Mouse (Mus musculus): Measurements from ENCODE around the gene Acot8. TPM values are rescaled to one million over a fixed set of nuclear protein-coding genes. Genes with fewer than 3 reads are reported as not detected.

Acot8 gene
- polyA plus RNA-seq, 1 experiment from 2014 or later, result 18.9 TPM

DNA sequence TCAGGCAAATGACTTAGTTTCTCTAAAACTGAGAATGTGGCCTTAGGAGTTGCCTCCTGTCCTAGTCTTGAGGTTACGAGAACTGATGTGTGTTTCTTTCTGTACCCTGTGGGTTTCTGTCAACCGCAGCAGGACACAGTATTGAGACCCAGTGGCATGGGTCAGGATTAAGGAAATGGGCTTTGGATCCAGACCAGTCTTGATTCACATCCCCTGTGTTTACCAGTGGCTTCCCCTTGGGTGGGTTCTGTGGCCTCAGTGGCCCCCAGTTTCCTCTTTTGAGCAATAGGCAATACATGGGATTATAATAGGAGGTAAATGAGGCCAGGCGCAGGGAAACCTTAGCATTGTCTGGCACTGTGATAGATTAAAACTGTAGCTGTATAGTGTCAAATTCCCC lies 17.6 kb downstream of the Acot8 start:
- ATAC-seq, result no peak
- TF ChIP-seq CTCF (IDR thresholded peaks at IDR 0.05) (no peak), EP300 (IDR thresholded peaks at IDR 0.05) (no peak)
- peak overlapping the region; percentile 89 for H3K4me2 ChIP-seq (replicated peaks; ENCODE audit: low read depth, low read length)
- peaks cover 6% of the 10 kb centered on the region; the same call in 1 of the 2 replicates for H3K36me3 ChIP-seq (ENCODE audit: insufficient read depth, low read length)
- H3K4me1 ChIP-seq (ENCODE audit: insufficient read depth, low read depth, low read length), result 0 out of 2 replicates have a peak, but pooled peaks cover 8% of the 10 kb centered on the region
- H3K27ac ChIP-seq (ENCODE audit: low read length), result peak overlapping the region; percentile 20; the same call in 1 of the 2 replicates
- no peaks in the 10 kb centered on the region for H3K27me3 ChIP-seq (replicated peaks; ENCODE audit: insufficient read depth, low read length)
- H3K9ac ChIP-seq (replicated peaks; ENCODE audit: low read depth), result no peak overlapping the region
- no peaks in the 10 kb centered on the region for H3K9me3 ChIP-seq (ENCODE audit: low read length)
- H3K4me3 ChIP-seq (ENCODE audit: low read depth, low read length), result no peak overlapping the region
- DNase-seq (ENCODE audit: low spot score), result no peak
- WGBS, result 70% methylated on average over 3 of the region's 3 CpGs

DNA sequence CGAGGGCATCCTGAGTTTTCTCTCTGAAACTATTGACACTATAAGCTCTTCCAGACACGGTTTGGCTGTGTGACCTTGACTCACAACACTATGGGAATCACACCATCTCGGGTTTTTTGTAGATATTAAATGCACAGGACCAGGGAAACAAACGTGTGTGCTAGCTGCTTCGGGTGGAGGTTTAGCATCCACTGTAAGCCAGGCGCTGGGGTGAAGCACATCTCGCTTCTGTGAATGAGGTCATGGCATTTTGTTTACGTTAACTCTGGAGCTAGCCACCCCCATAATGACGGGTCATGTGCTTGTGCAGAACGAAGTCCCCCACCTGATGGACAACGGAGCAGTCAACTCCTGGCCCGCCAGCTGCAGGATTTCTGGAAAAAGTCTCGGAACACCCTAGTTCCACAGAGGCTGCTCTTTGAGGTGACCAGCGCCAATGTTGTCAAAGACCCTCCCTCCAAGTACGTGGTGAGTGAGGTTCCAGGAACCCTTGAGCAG lies 18.2 kb downstream of the Acot8 start:
- 0 out of 2 replicates have a peak, but pooled peaks cover 8% of the 10 kb centered on the region for H3K4me1 ChIP-seq (ENCODE audit: insufficient read depth, low read depth, low read length)
- no peak for TF ChIP-seq EP300 (IDR thresholded peaks at IDR 0.05)
- TF ChIP-seq CTCF (IDR thresholded peaks at IDR 0.05), result no peak
- peak overlapping the region; percentile 96 for H3K27ac ChIP-seq (ENCODE audit: low read length)
- H3K9me3 ChIP-seq (ENCODE audit: low read length), result no peaks in the 10 kb centered on the region
- ATAC-seq, result peak; percentile 32
- H3K4me3 ChIP-seq (ENCODE audit: low read depth, low read length), result peak overlapping the region; percentile 71
- peak overlapping the region; percentile 89 for H3K4me2 ChIP-seq (replicated peaks; ENCODE audit: low read depth, low read length)
- H3K27me3 ChIP-seq (replicated peaks; ENCODE audit: insufficient read depth, low read length), result no peaks in the 10 kb centered on the region
- no peaks in the 10 kb centered on the region for H3K36me3 ChIP-seq (ENCODE audit: insufficient read depth, low read length)
- WGBS, result 5% methylated on average over 15 of the region's 15 CpGs
- peak; percentile 80 for DNase-seq (ENCODE audit: low spot score)
- peak overlapping the region; percentile 70 for H3K9ac ChIP-seq (replicated peaks; ENCODE audit: low read depth)

DNA sequence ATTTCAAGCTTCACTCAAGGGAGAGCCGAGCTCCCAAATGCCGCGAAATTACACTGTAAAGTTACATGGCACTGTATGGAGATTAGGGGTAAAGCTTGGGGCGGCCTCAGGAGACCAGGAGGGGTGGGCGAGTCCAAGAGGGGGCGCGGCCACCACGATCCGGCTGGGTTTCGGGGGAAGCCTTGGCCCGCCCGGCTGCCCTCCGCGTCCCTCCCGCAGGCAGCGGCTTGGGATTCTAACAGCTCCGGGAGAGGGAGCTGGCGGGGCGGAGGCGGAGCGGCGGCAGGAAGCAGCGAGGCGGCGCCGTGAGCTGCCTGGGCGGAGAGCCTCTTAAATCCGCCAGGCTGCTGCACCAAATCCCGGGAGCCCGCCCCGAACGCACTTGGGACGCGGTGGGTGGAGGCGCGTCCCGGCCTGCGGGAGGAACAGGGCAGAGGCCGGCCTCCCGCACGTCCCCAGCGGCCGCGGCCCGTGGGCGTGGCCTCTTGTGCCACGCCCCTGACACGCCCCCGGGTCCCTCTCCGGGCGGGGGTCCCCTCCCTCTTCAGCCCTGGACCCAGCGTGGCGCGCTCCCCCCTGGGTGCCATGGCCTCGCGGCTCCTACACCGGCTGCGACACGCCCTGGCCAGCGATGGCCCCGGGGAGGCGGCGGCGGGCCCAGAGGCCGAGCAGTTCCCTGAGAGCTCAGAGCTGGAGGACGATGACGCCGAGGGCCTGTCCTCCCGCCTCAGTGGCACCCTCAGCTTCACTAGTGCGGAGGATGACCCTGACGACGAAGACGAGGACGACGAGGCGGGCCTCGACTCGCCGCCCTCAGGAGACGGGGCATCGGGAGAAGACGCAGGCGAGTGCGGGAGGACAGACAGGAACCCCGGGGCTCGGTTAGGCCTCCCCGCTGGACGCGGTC lies 18.9 kb downstream of the Acot8 start, which contains the start of gene Snx21:
Snx21 (plus strand) TSS at position 343 of the 907 bp plus-strand sequence.
- TF ChIP-seq EP300 (IDR thresholded peaks at IDR 0.05), result no peak
- peak; percentile 69 for TF ChIP-seq CTCF (IDR thresholded peaks at IDR 0.05)
- no peaks in the 10 kb centered on the region for H3K36me3 ChIP-seq (ENCODE audit: insufficient read depth, low read length)
- no peaks in the 10 kb centered on the region for H3K9me3 ChIP-seq (ENCODE audit: low read length)
- H3K4me2 ChIP-seq (replicated peaks; ENCODE audit: low read depth, low read length), result peak within 1 kb of the TSS; percentile 89
- 0 out of 2 replicates have a peak, but pooled peaks cover 8% of the 10 kb centered on the region for H3K4me1 ChIP-seq (ENCODE audit: insufficient read depth, low read depth, low read length)
- no peaks in the 10 kb centered on the region for H3K27me3 ChIP-seq (replicated peaks; ENCODE audit: insufficient read depth, low read length)
- WGBS, result under 1% methylated on average over 59 of the region's 89 CpGs
- DNase-seq (ENCODE audit: low spot score) (peak; percentile 95), ATAC-seq (peak; percentile 94)
- H3K4me3 ChIP-seq (ENCODE audit: low read depth, low read length), result peak within 1 kb of the TSS; percentile 71
- H3K27ac ChIP-seq (ENCODE audit: low read length), result peak within 1 kb of the TSS; percentile 96
- H3K9ac ChIP-seq (replicated peaks; ENCODE audit: low read depth), result peak within 1 kb of the TSS; percentile 70

DNA sequence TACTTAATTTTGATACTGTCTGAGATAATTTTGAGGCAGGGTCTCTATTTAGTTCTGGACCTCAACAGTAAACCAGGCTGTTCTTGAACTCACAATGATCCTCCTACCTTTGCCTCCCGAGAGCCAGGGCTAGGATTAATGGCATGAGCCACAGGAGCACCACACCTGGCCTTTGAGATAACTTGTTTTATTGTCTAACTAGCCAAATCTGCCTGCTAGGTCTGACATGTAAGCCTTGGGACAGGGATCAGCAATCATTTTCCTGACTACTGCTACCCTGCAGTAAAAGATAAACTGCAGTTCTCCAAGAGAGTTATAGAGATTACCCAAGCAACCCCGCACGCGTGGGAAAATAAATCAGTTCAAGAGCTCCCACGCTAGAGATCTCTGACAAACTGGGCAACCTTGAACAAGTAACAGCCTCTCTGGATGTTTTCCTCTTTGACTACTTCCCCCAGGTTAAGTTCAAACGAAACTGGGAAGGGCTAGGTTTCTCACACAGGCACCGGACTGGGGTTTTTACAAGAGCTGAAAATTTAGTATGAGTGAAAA lies 19.7 kb downstream of the Acot8 start:
- Histone ChIP-seq H3K27me3 (replicated peaks; ENCODE audit: insufficient read depth, low read length) (no peaks in the 10 kb centered on the region), H3K9ac (replicated peaks; ENCODE audit: low read depth) (peak overlapping the region; percentile 70; the same call in 1 of the 2 replicates), H3K4me2 (replicated peaks; ENCODE audit: low read depth, low read length) (peak overlapping the region; percentile 89), H3K4me1 (ENCODE audit: insufficient read depth, low read depth, low read length) (0 out of 2 replicates have a peak, but pooled peaks cover 8% of the 10 kb centered on the region), H3K36me3 (ENCODE audit: insufficient read depth, low read length) (no peaks in the 10 kb centered on the region), H3K9me3 (ENCODE audit: low read length) (no peaks in the 10 kb centered on the region), H3K27ac (ENCODE audit: low read length) (peak overlapping the region; percentile 96), H3K4me3 (ENCODE audit: low read depth, low read length) (peak overlapping the region; percentile 71)
- ATAC-seq, result no peak
- WGBS, result 3% methylated on average over 7 of the region's 7 CpGs
- TF ChIP-seq EP300 (IDR thresholded peaks at IDR 0.05) (no peak), CTCF (IDR thresholded peaks at IDR 0.05) (no peak)
- no peak for DNase-seq (ENCODE audit: low spot score)

DNA sequence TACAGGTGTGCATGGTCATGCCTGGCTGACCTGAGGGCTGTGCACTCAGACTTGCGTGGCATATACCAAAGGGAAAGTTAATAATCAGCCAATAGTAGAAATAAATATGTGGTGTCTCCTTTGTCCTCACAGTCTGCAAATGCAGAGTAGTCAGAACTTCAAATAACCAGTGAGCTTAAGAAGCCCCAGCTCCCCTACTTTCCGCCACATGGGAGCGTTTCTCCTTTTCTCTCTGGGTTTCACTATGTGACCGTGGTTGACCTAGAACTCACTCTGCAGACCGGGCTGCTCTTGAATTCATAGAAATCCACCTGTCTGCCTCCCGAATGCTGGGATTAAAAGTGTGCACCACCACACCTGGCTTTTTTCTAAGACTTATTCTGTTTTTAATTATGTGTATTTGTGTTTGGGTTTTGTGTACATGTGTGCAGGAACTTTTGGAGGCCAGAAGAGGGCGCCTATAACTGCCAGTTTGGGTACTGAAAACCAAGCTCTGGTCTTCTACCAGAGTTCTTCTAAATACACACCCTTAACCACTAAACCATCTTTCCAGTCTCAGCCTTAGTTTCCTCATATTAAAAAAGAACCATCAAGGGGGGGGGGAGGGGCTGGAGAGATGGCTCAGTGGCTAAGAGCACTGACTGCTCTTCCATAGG lies 20.6 kb downstream of the Acot8 start:
- ATAC-seq (no peak), DNase-seq (ENCODE audit: low spot score) (peak; percentile 44)
- TF ChIP-seq EP300 (IDR thresholded peaks at IDR 0.05) (no peak), CTCF (IDR thresholded peaks at IDR 0.05) (peak; percentile 59)
- Histone ChIP-seq H3K27ac (ENCODE audit: low read length) (no peak overlapping the region), H3K36me3 (ENCODE audit: insufficient read depth, low read length) (no peaks in the 10 kb centered on the region), H3K9ac (replicated peaks; ENCODE audit: low read depth) (no peak overlapping the region), H3K4me1 (ENCODE audit: insufficient read depth, low read depth, low read length) (0 out of 2 replicates have a peak, but pooled peaks cover 8% of the 10 kb centered on the region), H3K4me3 (ENCODE audit: low read depth, low read length) (no peak overlapping the region), H3K9me3 (ENCODE audit: low read length) (no peaks in the 10 kb centered on the region), H3K4me2 (replicated peaks; ENCODE audit: low read depth, low read length) (no peak overlapping the region), H3K27me3 (replicated peaks; ENCODE audit: insufficient read depth, low read length) (no peaks in the 10 kb centered on the region)
- 76% methylated on average over 7 of the region's 7 CpGs for WGBS

Measured in lung, postnatal 0 days (tissue).